Mouse (Mus musculus): ENCODE results near the gene Slc2a4. TPM values are rescaled to one million over a fixed set of nuclear protein-coding genes. Genes with fewer than 3 reads are reported as not detected.
"Not testable (repeated sequence)": the region's sequence is repeated elsewhere in the genome, so short reads cannot be mapped to it uniquely, and the experiment has no call there.

The Slc2a4 gene
- polyA plus RNA-seq, 1 experiment, result not detected

DNA sequence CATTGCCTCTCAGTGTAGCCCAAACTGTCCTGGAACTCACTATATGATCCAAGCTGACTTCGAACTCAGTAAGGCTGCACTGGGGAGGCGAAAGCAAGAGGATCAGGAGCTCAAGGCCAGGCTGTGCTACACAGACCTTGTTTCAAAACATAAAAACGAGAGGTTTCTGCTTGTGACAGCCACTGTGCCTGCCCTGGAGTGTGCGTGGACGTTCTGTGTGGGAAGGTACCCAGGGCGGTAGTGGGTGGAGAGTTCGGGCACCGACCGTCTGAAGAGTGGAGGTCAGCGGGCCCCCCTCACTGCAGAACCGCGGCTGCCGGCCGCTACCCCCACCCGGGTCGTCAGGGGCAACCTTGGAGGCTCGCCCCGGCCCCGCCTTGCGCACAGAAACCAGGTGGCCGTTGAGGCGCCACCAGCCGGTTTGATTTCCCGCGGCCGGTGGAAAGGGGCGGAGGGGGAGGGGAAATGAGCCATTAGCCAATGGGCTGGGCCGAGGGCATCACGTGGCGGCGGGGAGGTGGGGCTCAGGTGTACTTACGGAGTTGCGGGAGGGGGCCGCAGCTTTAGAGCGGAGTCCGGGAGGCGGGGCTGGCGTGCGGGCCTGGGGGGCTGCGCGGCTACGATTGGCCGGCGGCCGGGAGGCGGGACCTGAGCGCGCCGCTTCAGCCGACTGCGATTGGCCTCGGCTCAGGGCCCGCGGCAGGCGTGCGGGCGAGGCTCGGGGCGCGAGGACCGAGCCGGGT, 12.7 kb downstream of the Slc2a4 start, which contains the start of gene Ybx2:
Gene Ybx2 (plus strand): TSS at position 660 of the 743 bp plus-strand sequence.
- Histone ChIP-seq H3K27ac (ENCODE audit: insufficient read depth, low read depth, low read length) (no peak within 1 kb of the TSS), H3K4me1 (ENCODE audit: control insufficient read depth, insufficient read depth, low read length) (peaks cover 12% of the 10 kb centered on the region), H3K4me3 (ENCODE audit: insufficient read depth, low read length) (peak within 1 kb of the TSS; percentile 30)
- TF ChIP-seq POLR2A (IDR thresholded peaks at IDR 0.05; ENCODE audit: borderline replicate concordance, low read depth, low read length) (no peak), CTCF (IDR thresholded peaks at IDR 0.05; ENCODE audit: low read depth, low read length) (no peak)

DNA sequence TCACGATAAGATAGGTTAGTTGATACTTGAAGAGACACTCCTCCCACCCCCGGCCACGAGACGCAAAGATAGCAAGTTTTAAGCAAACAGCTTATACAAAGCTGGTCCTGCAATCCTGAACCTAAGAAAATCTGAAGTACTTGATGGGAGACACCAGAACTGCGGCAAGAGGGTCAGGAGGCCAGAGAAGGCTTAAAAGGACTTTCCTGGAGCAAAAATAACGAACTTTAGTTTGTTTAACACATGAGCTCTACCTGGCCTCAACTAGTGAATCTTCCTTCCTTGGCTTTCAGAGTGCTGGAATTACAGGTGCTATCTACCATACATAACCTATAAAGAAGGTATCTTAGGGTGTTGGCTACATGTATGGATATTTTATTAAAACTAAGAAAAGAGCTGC, 13.3 kb downstream of the Slc2a4 start:
- H3K4me1 ChIP-seq (ENCODE audit: control insufficient read depth, insufficient read depth, low read length), result peaks cover 12% of the 10 kb centered on the region

DNA sequence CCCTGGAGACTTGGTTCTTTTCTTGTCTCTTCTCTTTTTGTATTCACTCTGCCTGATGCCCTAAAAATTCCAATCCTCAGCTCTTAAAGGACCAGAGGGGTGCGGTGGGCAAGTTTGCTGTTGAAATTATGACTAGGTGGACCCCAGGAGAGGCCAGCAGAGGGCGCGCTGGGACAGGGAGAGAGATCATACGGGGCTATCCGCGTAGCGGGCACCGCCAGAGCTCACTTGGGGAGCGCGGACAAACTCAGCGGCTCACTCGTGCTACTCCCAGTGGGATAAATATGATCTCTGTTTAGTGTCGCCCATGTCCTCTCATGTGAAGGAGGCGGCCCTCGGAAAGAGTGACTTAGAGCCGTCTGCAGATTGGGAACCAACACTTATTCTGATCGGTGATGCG, 13.8 kb downstream of the Slc2a4 start:
- no peak for TF ChIP-seq POLR2A (IDR thresholded peaks at IDR 0.05; ENCODE audit: borderline replicate concordance, low read depth, low read length)
- TF ChIP-seq CTCF (IDR thresholded peaks at IDR 0.05; ENCODE audit: low read depth, low read length), result peak; percentile 78
- Histone ChIP-seq H3K4me3 (ENCODE audit: insufficient read depth, low read length) (peak overlapping the region; percentile 23; the same call in 1 of the 2 replicates), H3K27ac (ENCODE audit: insufficient read depth, low read depth, low read length) (no peak overlapping the region)

More for the DNA sequence above, 13.3 kb downstream of the Slc2a4 start:
- no peak for TF ChIP-seq CTCF (IDR thresholded peaks at IDR 0.05; ENCODE audit: low read depth, low read length)
- TF ChIP-seq POLR2A (IDR thresholded peaks at IDR 0.05; ENCODE audit: borderline replicate concordance, low read depth, low read length), result no peak
- no peak overlapping the region for H3K27ac ChIP-seq (ENCODE audit: insufficient read depth, low read depth, low read length)
- H3K4me3 ChIP-seq (ENCODE audit: insufficient read depth, low read length), result no peak overlapping the region

DNA sequence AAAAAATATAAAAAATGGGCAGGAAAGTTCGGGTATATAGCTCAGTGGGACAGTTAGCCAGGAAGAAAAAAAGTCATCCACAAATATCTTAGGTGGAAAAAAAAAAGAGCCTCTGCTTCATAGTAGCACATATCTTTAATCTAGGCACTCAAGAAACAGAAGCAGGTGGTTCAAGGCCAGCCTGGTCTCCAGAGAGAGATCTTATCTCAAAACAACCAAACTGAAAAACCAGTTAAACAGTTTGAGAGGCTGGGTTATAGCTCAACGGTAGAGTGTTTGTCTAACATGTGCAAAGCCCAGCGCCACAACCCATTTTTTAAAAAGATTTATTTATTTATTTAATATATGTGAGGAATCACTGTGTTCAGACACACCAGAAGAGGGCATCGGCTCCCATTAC, 14.9 kb downstream of the Slc2a4 start:
- Histone ChIP-seq H3K4me1 (ENCODE audit: control insufficient read depth, insufficient read depth, low read length) (peaks cover 12% of the 10 kb centered on the region), H3K27ac (ENCODE audit: insufficient read depth, low read depth, low read length) (no peak overlapping the region), H3K4me3 (ENCODE audit: insufficient read depth, low read length) (no peak overlapping the region)
- TF ChIP-seq POLR2A (IDR thresholded peaks at IDR 0.05; ENCODE audit: borderline replicate concordance, low read depth, low read length) (no peak), CTCF (IDR thresholded peaks at IDR 0.05; ENCODE audit: low read depth, low read length) (no peak)

More for the DNA sequence above, 13.8 kb downstream of the Slc2a4 start:
- peaks cover 12% of the 10 kb centered on the region for H3K4me1 ChIP-seq (ENCODE audit: control insufficient read depth, insufficient read depth, low read length)

DNA sequence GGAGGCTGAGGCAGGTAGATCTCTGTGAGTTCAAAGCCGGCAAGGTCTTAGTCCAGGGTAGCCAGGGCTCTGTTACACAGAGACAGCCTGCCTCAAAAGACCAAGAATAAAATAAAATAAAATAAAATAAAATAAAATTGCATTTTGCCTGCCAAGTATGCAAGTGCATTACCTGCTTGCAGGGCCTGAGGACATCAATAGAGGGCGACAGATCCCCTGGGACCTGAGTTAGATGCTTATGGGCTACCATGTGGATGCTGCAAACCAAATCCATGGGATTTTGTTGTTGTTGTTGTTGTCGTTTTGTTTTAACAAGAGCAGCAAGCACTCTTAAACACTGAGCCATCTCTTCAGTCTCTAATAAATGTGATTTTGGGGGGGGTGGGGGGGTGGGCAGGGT, 15.7 kb downstream of the Slc2a4 start:
- TF ChIP-seq CTCF (IDR thresholded peaks at IDR 0.05; ENCODE audit: low read depth, low read length) (no peak), POLR2A (IDR thresholded peaks at IDR 0.05; ENCODE audit: borderline replicate concordance, low read depth, low read length) (no peak)
- no peak overlapping the region for H3K27ac ChIP-seq (ENCODE audit: insufficient read depth, low read depth, low read length)
- H3K4me3 ChIP-seq (ENCODE audit: insufficient read depth, low read length), result no peak overlapping the region
- H3K4me1 ChIP-seq (ENCODE audit: control insufficient read depth, insufficient read depth, low read length), result peaks cover 12% of the 10 kb centered on the region

DNA sequence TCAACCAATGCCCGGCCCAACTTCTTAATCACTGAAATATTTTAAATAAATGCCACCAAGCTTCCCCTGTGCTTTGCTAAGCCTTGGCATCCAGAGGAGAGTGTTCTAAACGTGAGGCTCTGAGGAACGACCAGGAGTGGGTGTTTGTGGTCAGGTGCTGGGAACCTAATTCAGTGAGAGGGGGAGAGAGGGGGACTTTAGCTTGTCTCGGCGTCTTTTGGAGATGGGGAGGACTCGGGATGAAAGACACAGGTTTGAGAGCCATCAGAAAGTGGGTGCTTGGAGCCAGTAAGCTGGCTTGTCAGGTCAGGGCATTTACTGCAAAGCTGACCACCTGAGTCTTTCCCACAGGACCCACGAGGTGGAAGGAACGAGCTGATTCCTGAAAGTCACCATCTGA, 16.2 kb downstream of the Slc2a4 start:
- peaks cover 12% of the 10 kb centered on the region for H3K4me1 ChIP-seq (ENCODE audit: control insufficient read depth, insufficient read depth, low read length)
- TF ChIP-seq POLR2A (IDR thresholded peaks at IDR 0.05; ENCODE audit: borderline replicate concordance, low read depth, low read length) (no peak), CTCF (IDR thresholded peaks at IDR 0.05; ENCODE audit: low read depth, low read length) (no peak)
- no peak overlapping the region for H3K4me3 ChIP-seq (ENCODE audit: insufficient read depth, low read length)
- 0 out of 2 replicates have a peak overlapping the region, but pooled peaks have one; percentile 27 for H3K27ac ChIP-seq (ENCODE audit: insufficient read depth, low read depth, low read length)

DNA sequence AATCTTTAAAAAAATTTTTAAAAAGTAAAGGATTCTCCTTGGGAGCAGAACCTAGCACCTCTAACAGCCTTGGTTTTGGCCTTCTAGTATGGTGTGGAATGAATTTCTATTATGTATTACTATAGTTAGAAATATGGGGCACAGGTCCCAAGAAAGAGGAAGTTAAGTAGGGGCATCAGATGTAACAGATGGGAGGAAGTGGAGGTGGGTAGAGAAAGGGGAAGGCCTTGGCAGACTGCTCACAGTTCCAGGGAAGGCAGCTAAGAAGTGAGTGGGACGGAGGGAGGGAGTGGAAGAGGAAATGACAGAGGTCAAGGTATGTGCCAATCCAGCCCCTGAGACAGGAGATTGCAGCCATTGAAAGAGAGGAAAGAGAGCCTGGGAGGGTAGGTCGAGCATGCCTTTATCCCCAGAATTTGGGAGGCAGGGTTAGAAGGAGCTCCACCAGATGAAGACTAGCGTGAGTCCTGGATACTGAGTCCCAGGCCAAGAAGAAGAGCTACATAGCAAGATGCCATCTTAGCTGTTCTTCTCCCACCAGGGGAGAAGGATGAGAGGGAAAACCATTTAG, 16.9 kb downstream of the Slc2a4 start:
- Histone ChIP-seq H3K4me3 (ENCODE audit: insufficient read depth, low read length) (no peak overlapping the region), H3K4me1 (ENCODE audit: control insufficient read depth, insufficient read depth, low read length) (peaks cover 12% of the 10 kb centered on the region), H3K27ac (ENCODE audit: insufficient read depth, low read depth, low read length) (peak overlapping the region; percentile 53)
- no peak for TF ChIP-seq CTCF (IDR thresholded peaks at IDR 0.05; ENCODE audit: low read depth, low read length)
- no peak for TF ChIP-seq POLR2A (IDR thresholded peaks at IDR 0.05; ENCODE audit: borderline replicate concordance, low read depth, low read length)

DNA sequence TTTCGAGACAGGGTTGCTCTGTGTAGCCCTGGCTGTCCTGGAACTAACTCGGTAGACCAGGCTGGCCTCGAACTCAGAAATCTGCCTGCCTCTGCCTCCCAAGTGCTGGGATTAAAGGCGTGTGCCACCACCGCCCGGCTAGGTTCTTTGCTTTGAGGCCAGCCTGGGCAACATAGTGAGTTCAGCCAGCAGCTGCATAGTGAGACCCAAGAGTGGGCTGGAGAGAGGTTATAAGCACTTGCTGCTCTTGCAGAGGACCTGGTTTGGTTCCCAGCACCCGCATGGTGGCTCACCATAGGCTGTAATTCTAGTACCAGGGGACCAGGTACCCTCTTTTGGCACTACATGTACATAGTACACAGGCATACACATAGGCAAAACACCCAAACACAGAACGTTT, 17.8 kb downstream of the Slc2a4 start:
- peaks cover 12% of the 10 kb centered on the region for H3K4me1 ChIP-seq (ENCODE audit: control insufficient read depth, insufficient read depth, low read length)
- H3K4me3 ChIP-seq (ENCODE audit: insufficient read depth, low read length); H3K27ac ChIP-seq (ENCODE audit: insufficient read depth, low read depth, low read length): not testable (repeated sequence)

DNA sequence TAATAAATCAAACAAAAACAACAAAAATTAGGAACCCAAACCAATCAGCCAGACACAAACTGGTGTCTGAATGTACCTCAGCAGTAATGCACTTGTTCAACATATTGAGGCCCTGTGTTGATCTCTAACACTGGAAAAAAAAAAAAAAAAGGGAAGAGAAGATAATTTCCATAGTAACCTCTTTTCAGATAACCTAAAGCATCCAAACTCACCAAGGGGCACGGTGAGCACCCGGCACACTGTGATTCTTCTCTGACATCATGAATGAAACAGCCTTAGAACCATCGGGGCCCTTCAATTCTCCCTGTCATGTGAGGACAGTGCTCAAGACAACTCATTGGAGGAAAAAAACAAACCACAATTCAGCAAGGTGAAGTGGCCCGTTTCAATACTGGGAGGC, 18.3 kb downstream of the Slc2a4 start:
- TF ChIP-seq CTCF (IDR thresholded peaks at IDR 0.05; ENCODE audit: low read depth, low read length) (no peak), POLR2A (IDR thresholded peaks at IDR 0.05; ENCODE audit: borderline replicate concordance, low read depth, low read length) (no peak)
- Histone ChIP-seq H3K4me1 (ENCODE audit: control insufficient read depth, insufficient read depth, low read length) (peaks cover 12% of the 10 kb centered on the region), H3K27ac (ENCODE audit: insufficient read depth, low read depth, low read length) (no peak overlapping the region), H3K4me3 (ENCODE audit: insufficient read depth, low read length) (no peak overlapping the region)

DNA sequence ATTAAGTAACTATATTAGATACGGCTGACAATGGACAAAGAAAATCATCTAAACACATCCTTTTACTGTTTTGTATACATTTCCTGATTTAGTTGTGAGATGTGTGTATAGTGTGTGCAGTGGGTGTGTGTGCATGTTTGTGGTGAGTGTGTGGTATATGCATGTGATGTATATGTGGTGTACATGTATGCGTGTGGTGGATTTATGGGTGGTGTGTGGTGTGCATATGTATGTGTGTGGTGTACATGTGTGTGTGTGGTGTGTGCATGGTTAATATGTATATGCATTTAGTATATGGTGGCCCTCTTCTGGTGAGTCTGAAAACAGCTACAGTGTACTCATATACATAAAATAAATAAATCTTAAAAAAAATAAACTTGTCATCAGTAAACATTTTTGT, 20.5 kb downstream of the Slc2a4 start:
- TF ChIP-seq POLR2A (IDR thresholded peaks at IDR 0.05; ENCODE audit: borderline replicate concordance, low read depth, low read length) (no peak), CTCF (IDR thresholded peaks at IDR 0.05; ENCODE audit: low read depth, low read length) (no peak)
- Histone ChIP-seq H3K4me3 (ENCODE audit: insufficient read depth, low read length) (no peak overlapping the region), H3K27ac (ENCODE audit: insufficient read depth, low read depth, low read length) (no peak overlapping the region), H3K4me1 (ENCODE audit: control insufficient read depth, insufficient read depth, low read length) (peaks cover 21% of the 10 kb centered on the region)
